Mouse (Mus musculus) liver, adult 2 months (tissue): ENCODE data around the gene Abhd2. TPM values are rescaled to one million over a fixed set of nuclear protein-coding genes. Genes with fewer than 3 reads are reported as not detected.

Experiments used
- DNase-seq: peaks from one replicate; pipeline ENCODE4 v3.0.0-alpha.2; 2011; ENCODE audit warnings: low read depth, low spot score; ENCODE audit errors: extremely low read depth
- H3K27ac ChIP-seq: fragments of 200-500 bp; replicated peaks from 2 replicates; pipeline ENCODE4 v1.5.1; 2012; ENCODE audit warnings: low read depth, mild to moderate bottlenecking, control low read depth, inconsistent platforms, low read length; ENCODE audit not compliant: insufficient read depth
- H3K27me3 ChIP-seq: fragments of 200-500 bp; 2 replicates; pipeline ENCODE4 v1.6.1; 2012; ENCODE audit warnings: mild to moderate bottlenecking, moderate library complexity, low read length, inconsistent platforms; ENCODE audit not compliant: control insufficient read depth, insufficient read depth
- H3K36me3 ChIP-seq: fragments of 200-500 bp; 2 replicates; pipeline ENCODE4 v1.6.1; 2012; ENCODE audit warnings: low read length, inconsistent platforms; ENCODE audit not compliant: control insufficient read depth, insufficient read depth
- H3K4me1 ChIP-seq: fragments of 200-500 bp; 2 replicates; pipeline ENCODE4 v1.6.1; 2011; ENCODE audit warnings: low read length; ENCODE audit not compliant: control insufficient read depth, insufficient read depth
- H3K4me3 ChIP-seq: fragments of 200-500 bp; 2 replicates; pipeline ENCODE4 v1.5.1; 2011; ENCODE audit warnings: low read depth, mild to moderate bottlenecking, control low read depth, low read length, moderate library complexity; ENCODE audit not compliant: insufficient read depth
- H3K79me2 ChIP-seq: fragments of 200-500 bp; 2 replicates; pipeline ENCODE4 v1.6.1; 2012; ENCODE audit warnings: inconsistent platforms, mild to moderate bottlenecking, low read length, moderate library complexity; ENCODE audit not compliant: control insufficient read depth, insufficient read depth
- H3K9ac ChIP-seq: fragments of 200-500 bp; 2 replicates; pipeline ENCODE4 v1.6.1; 2012; ENCODE audit warnings: low read depth, mild to moderate bottlenecking, control low read depth, inconsistent platforms, low read length
- CTCF ChIP-seq: fragments of 200-500 bp; IDR thresholded peaks from 2 replicates; pipeline ENCODE4 v1.5.1; 2011; ENCODE audit warnings: low read depth, low read length, control low read depth
- POLR2A ChIP-seq: fragments of 200-500 bp; IDR thresholded peaks from 2 replicates; pipeline ENCODE4 v1.6.1; 2011; ENCODE audit warnings: low read length, control low read depth; ENCODE audit not compliant: insufficient read depth; ENCODE audit errors: extremely low read depth
- WGBS: fragments of 180-500 bp; shearing (Covaris S2); methylation state at CpG from one replicate; pipeline ENCODE4 v1.1.7; 2018; 5-methylcytosine and 5-hydroxymethylcytosine counted together
- polyA plus RNA-seq: library from polyadenylated mRNA; depleted of rRNA; stranded (reverse); fragments of >200 nt; gene quantifications from 2 replicates; pipeline ENCODE4 v1.2.3, GENCODE M21; 2012
- total RNA-seq: library from RNA; depleted of rRNA; stranded (reverse); fragments of >200 nt; gene quantifications from 2 replicates; pipeline ENCODE4 v1.2.3, GENCODE M21; 2014

Gene Abhd2
- total and polyA plus RNA-seq, 2 experiments = 46.4 to 51.2 TPM

DNA sequence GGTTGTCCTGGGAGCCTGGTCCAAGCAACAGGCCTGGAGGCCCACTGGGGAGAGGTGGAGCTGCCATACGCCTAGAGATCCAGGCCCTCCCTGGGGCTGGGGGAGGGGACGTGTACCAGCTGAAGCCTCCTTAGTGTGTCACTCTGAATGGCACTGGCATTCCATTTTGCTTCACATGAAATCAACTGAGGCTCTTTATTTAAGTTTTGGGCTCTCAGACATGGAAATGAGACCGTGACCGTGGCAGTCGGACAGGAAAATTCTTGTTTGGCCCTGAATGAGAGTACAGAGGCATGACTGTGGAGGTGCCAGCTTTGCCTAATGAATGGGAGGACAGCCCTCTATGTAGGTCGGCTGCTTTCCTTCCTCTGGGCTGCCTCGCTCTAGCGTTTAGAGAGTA is 89.2 kb downstream of the Abhd2 start:
- Histone ChIP-seq H3K79me2 (no peaks in the 10 kb centered on the region), H3K36me3 (peaks cover 13% of the 10 kb centered on the region; the same call in 1 of the 2 replicates), H3K9ac (no peak overlapping the region), H3K27ac (no peak overlapping the region), H3K27me3 (no peaks in the 10 kb centered on the region), H3K4me1 (no peaks in the 10 kb centered on the region), H3K4me3 (no peak overlapping the region)
- no peak for TF ChIP-seq CTCF
- no peak for TF ChIP-seq POLR2A
- WGBS = 88% methylated on average over 8 of the region's 8 CpGs
- no peak for DNase-seq

DNA sequence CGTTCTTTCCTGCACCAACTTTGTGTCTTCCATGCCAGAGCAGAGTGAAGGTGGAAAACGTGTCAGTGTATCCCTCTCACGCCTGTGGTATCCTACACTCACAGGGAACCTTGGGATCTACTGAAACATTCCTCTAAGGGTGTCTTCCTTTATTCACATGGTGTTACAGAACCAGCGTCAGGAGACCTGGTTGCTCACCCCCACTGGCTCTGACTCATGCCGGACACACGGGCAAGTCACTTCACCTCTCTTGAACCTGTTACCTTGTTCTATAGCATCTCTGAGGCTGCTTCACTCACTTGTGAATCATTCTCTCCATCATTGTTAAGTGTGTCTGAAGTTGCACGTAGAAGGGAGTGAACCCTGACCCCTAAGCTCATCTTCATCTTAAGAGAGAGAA is 89.8 kb downstream of the Abhd2 start:
- H3K27me3 ChIP-seq = no peaks in the 10 kb centered on the region
- DNase-seq = no peak
- H3K79me2 ChIP-seq = no peaks in the 10 kb centered on the region
- H3K36me3 ChIP-seq = peaks cover 13% of the 10 kb centered on the region; the same call in 1 of the 2 replicates
- WGBS = 84% methylated on average over 7 of the region's 7 CpGs
- TF ChIP-seq POLR2A = no peak
- no peak for TF ChIP-seq CTCF
- no peak overlapping the region for H3K9ac ChIP-seq
- H3K4me3 ChIP-seq = no peak overlapping the region
- H3K4me1 ChIP-seq = no peaks in the 10 kb centered on the region
- no peak overlapping the region for H3K27ac ChIP-seq

GRCm38 (mm10) chr7:79363370-79364043 is 90.5 kb downstream of the Abhd2 start:
- H3K27ac ChIP-seq = no peak overlapping the region

GRCm38 (mm10) chr7:79368664-79369063 is 95.7 kb downstream of the Abhd2 start:
- no peak for DNase-seq
- no peak for TF ChIP-seq POLR2A
- TF ChIP-seq CTCF = no peak
- H3K4me3 ChIP-seq = no peak overlapping the region
- no peak overlapping the region for H3K27ac ChIP-seq
- no peaks in the 10 kb centered on the region for H3K27me3 ChIP-seq
- 70% methylated on average over 5 of the region's 5 CpGs for WGBS
- H3K36me3 ChIP-seq = no peaks in the 10 kb centered on the region
- no peaks in the 10 kb centered on the region for H3K4me1 ChIP-seq
- no peak overlapping the region for H3K9ac ChIP-seq
- no peaks in the 10 kb centered on the region for H3K79me2 ChIP-seq

More at GRCm38 (mm10) chr7:79363370-79364043, 90.5 kb downstream of the Abhd2 start:
- no peaks in the 10 kb centered on the region for H3K27me3 ChIP-seq
- TF ChIP-seq POLR2A (no peak), CTCF (no peak)
- 69% methylated on average over 8 of the region's 8 CpGs for whole genome bisulfite sequencing
- peaks cover 13% of the 10 kb centered on the region; the same call in 1 of the 2 replicates for H3K36me3 ChIP-seq
- H3K79me2 ChIP-seq = no peaks in the 10 kb centered on the region
- peak; percentile 4 for DNase-seq
- no peaks in the 10 kb centered on the region for H3K4me1 ChIP-seq
- H3K4me3 ChIP-seq = no peak overlapping the region
- no peak overlapping the region for H3K9ac ChIP-seq

DNA sequence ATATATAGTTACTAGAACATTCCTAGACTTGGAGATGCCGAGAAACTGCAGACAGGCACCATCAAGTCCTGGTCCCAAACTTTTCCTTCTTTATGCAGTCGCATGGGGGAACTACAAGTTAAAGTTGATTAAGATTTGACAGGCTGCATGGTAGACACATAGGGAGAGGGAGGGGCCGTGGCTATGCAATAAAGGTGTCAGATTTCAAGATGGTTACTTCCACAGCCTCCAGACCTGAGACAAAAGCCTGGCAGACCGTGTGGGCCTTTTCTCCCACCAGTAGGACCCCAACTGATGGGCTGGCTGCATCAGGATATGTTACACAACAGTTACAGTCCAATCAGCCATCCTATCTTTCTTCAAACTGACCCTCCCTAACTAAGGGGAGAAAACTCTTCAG is 96.4 kb downstream of the Abhd2 start:
- H3K4me1 ChIP-seq = no peaks in the 10 kb centered on the region
- TF ChIP-seq CTCF (no peak), POLR2A (no peak)
- DNase-seq = no peak
- no peak overlapping the region for H3K27ac ChIP-seq
- H3K36me3 ChIP-seq = no peaks in the 10 kb centered on the region
- H3K27me3 ChIP-seq = no peaks in the 10 kb centered on the region
- no peak overlapping the region for H3K4me3 ChIP-seq
- WGBS = 52% methylated on average over 4 of the region's 4 CpGs
- no peaks in the 10 kb centered on the region for H3K79me2 ChIP-seq
- H3K9ac ChIP-seq = no peak overlapping the region

DNA sequence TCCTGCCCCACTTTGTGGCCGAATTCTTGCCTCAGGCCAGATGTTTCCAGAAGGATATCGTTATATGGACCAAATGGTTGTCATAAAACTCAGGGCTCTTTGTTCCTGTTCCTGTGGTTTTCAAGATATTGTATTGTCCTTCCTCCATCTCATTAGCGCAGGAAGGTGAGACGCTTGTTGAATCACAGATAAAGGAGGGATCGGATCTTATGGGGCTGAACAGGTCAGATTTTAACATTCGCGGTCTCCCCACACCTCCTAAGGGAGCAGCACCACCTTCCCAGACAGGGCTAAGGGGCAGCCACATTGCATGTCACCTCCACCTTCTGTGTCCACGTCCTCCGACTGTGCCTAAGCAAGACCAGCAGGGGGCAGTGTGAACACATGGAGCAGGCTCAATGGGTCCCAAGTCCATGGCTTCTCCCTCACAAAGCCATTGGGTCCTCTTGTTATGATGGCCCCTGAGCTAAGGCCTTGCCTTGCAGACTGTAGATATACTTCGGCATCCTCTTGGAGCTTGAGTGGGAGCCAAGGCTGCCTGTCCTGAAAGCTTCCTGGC is 98.4 kb downstream of the Abhd2 start:
- peak; percentile 56 for DNase-seq
- WGBS = 27% methylated on average over 10 of the region's 10 CpGs
- no peak overlapping the region for H3K4me3 ChIP-seq
- no peaks in the 10 kb centered on the region for H3K27me3 ChIP-seq
- no peaks in the 10 kb centered on the region for H3K36me3 ChIP-seq
- H3K79me2 ChIP-seq = no peaks in the 10 kb centered on the region
- no peak for TF ChIP-seq POLR2A
- peak; percentile 99 for TF ChIP-seq CTCF
- H3K9ac ChIP-seq = no peak overlapping the region
- H3K27ac ChIP-seq = no peak overlapping the region
- no peaks in the 10 kb centered on the region for H3K4me1 ChIP-seq
